Mouse (Mus musculus) kidney, postnatal 25 days (tissue): Measurements from ENCODE around the gene Cdkn1a.
"Not testable (repeated sequence)": the region's sequence is repeated elsewhere in the genome, so short reads cannot be mapped to it uniquely, and the experiment has no call there.

Experiments used
- DNase-seq, 2 experiments: peaks; one replicate each; pipeline ENCODE4 v3.0.0; 2021; ENCODE audit warnings: mixed read lengths in 2 of 2

The Cdkn1a gene

GRCm38 (mm10) chr17:29090776-29091175 is at the start of gene Cdkn1a:
Cdkn1a (plus strand) TSS chr17:29090976.
- DNase-seq: peak in 1 of 2 experiments; percentile 12

- DNase-seq: not testable (repeated sequence)
Observed at GRCm38 (mm10) chr17:29041632-29042031, 49.1 kb upstream of the Cdkn1a start.

- DNase-seq: no peak
Observed at GRCm38 (mm10) chr17:29042569-29042968, 48.2 kb upstream of the Cdkn1a start.

- no peak for DNase-seq
Observed at GRCm38 (mm10) chr17:29043583-29043982, 47.2 kb upstream of the Cdkn1a start.

GRCm38 (mm10) chr17:29044146-29044924 is 46.4 kb upstream of the Cdkn1a start:
- DNase-seq: no peak

GRCm38 (mm10) chr17:29044925-29045319 is 45.9 kb upstream of the Cdkn1a start:
- DNase-seq: no peak

GRCm38 (mm10) chr17:29045741-29046530 is 44.8 kb upstream of the Cdkn1a start:
- DNase-seq: peak; percentile 77 to 93

GRCm38 (mm10) chr17:29046863-29047262 is 43.9 kb upstream of the Cdkn1a start:
- DNase-seq: no peak

- no peak for DNase-seq
Observed at GRCm38 (mm10) chr17:29047697-29048514, 42.9 kb upstream of the Cdkn1a start.

GRCm38 (mm10) chr17:29048748-29049507 is 41.8 kb upstream of the Cdkn1a start:
- peak; percentile 83 to 89 for DNase-seq

GRCm38 (mm10) chr17:29049508-29049889 is 41.3 kb upstream of the Cdkn1a start:
- no peak for DNase-seq

- peak in 1 of 2 experiments; percentile 36 for DNase-seq
Observed at GRCm38 (mm10) chr17:29049923-29050322, 40.9 kb upstream of the Cdkn1a start.

- DNase-seq: peak in 1 of 2 experiments; percentile 46
Observed at GRCm38 (mm10) chr17:29050791-29051190, 40.0 kb upstream of the Cdkn1a start.

- no peak for DNase-seq
Observed at GRCm38 (mm10) chr17:29053067-29053466, 37.7 kb upstream of the Cdkn1a start.

- peak; percentile 57 to 85 for DNase-seq
Observed at GRCm38 (mm10) chr17:29053841-29054240, 36.9 kb upstream of the Cdkn1a start.

- no peak for DNase-seq
Observed at GRCm38 (mm10) chr17:29054429-29054828, 36.3 kb upstream of the Cdkn1a start.

GRCm38 (mm10) chr17:29055586-29055985 is 35.2 kb upstream of the Cdkn1a start:
- DNase-seq: no peak

GRCm38 (mm10) chr17:29056207-29056606 is 34.6 kb upstream of the Cdkn1a start:
- no peak for DNase-seq

GRCm38 (mm10) chr17:29056699-29057151 is 34.1 kb upstream of the Cdkn1a start:
- peak in 1 of 2 experiments; percentile 43 for DNase-seq

- DNase-seq: no peak
Observed at GRCm38 (mm10) chr17:29057361-29057890, 33.4 kb upstream of the Cdkn1a start.

- DNase-seq: peak; percentile 51 to 75
Observed at GRCm38 (mm10) chr17:29057961-29058360, 32.8 kb upstream of the Cdkn1a start.

- DNase-seq: peak in 1 of 2 experiments; percentile 44
Observed at GRCm38 (mm10) chr17:29058487-29058886, 32.3 kb upstream of the Cdkn1a start.
